ENCODE assay signal across 18 mouse cellular contexts in genomic region chr4:139905093-139905783, GRCm38 (mm10).
DNase-seq lines count a peak whose midpoint lies in the region; ATAC-seq and TF ChIP-seq lines count a peak whose summit lies in the region.
"Had no signal": no experiment of that assay in that cellular context is flagged by ENCODE, and none has a peak within 500 bp of the region (broad histone marks: within the 10 kb centered on the region; RNA-seq: fewer than 3 reads in every experiment).

No protein-coding gene starts in this region.

- no peak overlapping the region for H3K4me3 ChIP-seq in forebrain, embryonic 14.5 days (ENCODE audit: low read depth, low read length)
- H3K4me3 ChIP-seq in midbrain, embryonic 11.5 days (ENCODE audit: low read depth, low read length): no peak overlapping the region
- H3K4me3 ChIP-seq in neural tube, embryonic 13.5 days: no peak overlapping the region
- no peak overlapping the region for H3K4me3 ChIP-seq in intestine, postnatal 0 days (ENCODE audit: low read depth, low read length)
- H3K4me3 ChIP-seq: limb, embryonic 15.5 days had no signal

- H3K9ac ChIP-seq in forebrain, embryonic 14.5 days (ENCODE audit: low read length): no peak overlapping the region
- no peak overlapping the region for H3K9ac ChIP-seq in midbrain, embryonic 11.5 days (ENCODE audit: low read length)
- H3K9ac ChIP-seq in neural tube, embryonic 13.5 days: no peak overlapping the region
- H3K9ac ChIP-seq in intestine, postnatal 0 days (ENCODE audit: low read depth, low read length): no peak overlapping the region
- H3K9ac ChIP-seq: limb, embryonic 15.5 days had no signal

- TF ChIP-seq CTCF in intestine, postnatal 0 days (IDR thresholded peaks at IDR 0.05; ENCODE audit: low read depth): no peak

- H3K36me3 ChIP-seq in forebrain, embryonic 14.5 days (ENCODE audit: control insufficient read depth, insufficient read depth, low read length): no peaks in the 10 kb centered on the region
- H3K36me3 ChIP-seq in midbrain, embryonic 11.5 days (ENCODE audit: control insufficient read depth, insufficient read depth, low read length): no peaks in the 10 kb centered on the region
- no peaks in the 10 kb centered on the region for H3K36me3 ChIP-seq in neural tube, embryonic 13.5 days
- H3K36me3 ChIP-seq in intestine, postnatal 0 days (ENCODE audit: control insufficient read depth, insufficient read depth): no peaks in the 10 kb centered on the region
- H3K36me3 ChIP-seq: limb, embryonic 15.5 days had no signal

- no peaks in the 10 kb centered on the region for H3K27me3 ChIP-seq in forebrain, embryonic 14.5 days (replicated peaks; ENCODE audit: control insufficient read depth, insufficient read depth, low read length)
- no peaks in the 10 kb centered on the region for H3K27me3 ChIP-seq in midbrain, embryonic 11.5 days (ENCODE audit: control insufficient read depth, insufficient read depth, low read length)
- no peaks in the 10 kb centered on the region for H3K27me3 ChIP-seq in neural tube, embryonic 13.5 days
- H3K27me3 ChIP-seq in intestine, postnatal 0 days (replicated peaks; ENCODE audit: control insufficient read depth, insufficient read depth, low read length): no peaks in the 10 kb centered on the region
- H3K27me3 ChIP-seq: limb, embryonic 15.5 days had no signal

- ATAC-seq in forebrain, embryonic 14.5 days: no peak
- peak; percentile 44 for ATAC-seq in midbrain, embryonic 11.5 days (ENCODE audit: low FRiP score)
- no peak for ATAC-seq in neural tube, embryonic 13.5 days (ENCODE audit: low read depth)
- ATAC-seq in intestine, postnatal 0 days: no peak

- WGBS in forebrain, embryonic 14.5 days: 27% methylated on average over 17 of the region's 17 CpGs
- 51% methylated on average over 17 of the region's 17 CpGs for WGBS in midbrain, embryonic 11.5 days
- WGBS in neural tube, embryonic 13.5 days: 29% methylated on average over 17 of the region's 17 CpGs
- 37% methylated on average over 17 of the region's 17 CpGs for WGBS in intestine, postnatal 0 days

- H3K9me3 ChIP-seq in forebrain, embryonic 14.5 days (replicated peaks; ENCODE audit: control insufficient read depth, low read length): no peaks in the 10 kb centered on the region
- H3K9me3 ChIP-seq in midbrain, embryonic 11.5 days (ENCODE audit: control insufficient read depth, low read length): no peaks in the 10 kb centered on the region
- no peaks in the 10 kb centered on the region for H3K9me3 ChIP-seq in neural tube, embryonic 13.5 days
- no peaks in the 10 kb centered on the region for H3K9me3 ChIP-seq in intestine, postnatal 0 days (ENCODE audit: control insufficient read depth)
- H3K9me3 ChIP-seq: limb, embryonic 15.5 days had no signal

- no peaks in the 10 kb centered on the region for H3K4me1 ChIP-seq in forebrain, embryonic 14.5 days (ENCODE audit: control insufficient read depth, insufficient read depth, low read length)
- H3K4me1 ChIP-seq in midbrain, embryonic 11.5 days (ENCODE audit: control insufficient read depth, insufficient read depth, low read length): 0 out of 2 replicates have a peak, but pooled peaks cover 2% of the 10 kb centered on the region
- peaks cover 14% of the 10 kb centered on the region for H3K4me1 ChIP-seq in neural tube, embryonic 13.5 days (replicated peaks)
- H3K4me1 ChIP-seq in intestine, postnatal 0 days (replicated peaks; ENCODE audit: control insufficient read depth, insufficient read depth, low read length): no peaks in the 10 kb centered on the region
- H3K4me1 ChIP-seq: limb, embryonic 15.5 days had no signal

- 0 out of 2 replicates have a peak overlapping the region, but pooled peaks have one; percentile 21 for H3K27ac ChIP-seq in forebrain, embryonic 14.5 days (ENCODE audit: low read depth, low read length)
- H3K27ac ChIP-seq in midbrain, embryonic 11.5 days (ENCODE audit: low read depth, low read length): peak overlapping the region; percentile 41
- H3K27ac ChIP-seq in neural tube, embryonic 13.5 days (replicated peaks): peak overlapping the region; percentile 75
- no peak overlapping the region for H3K27ac ChIP-seq in intestine, postnatal 0 days (ENCODE audit: low read depth, low read length)
- H3K27ac ChIP-seq: limb, embryonic 15.5 days had no signal

- peak; percentile 30 for DNase-seq in embryo, embryonic 10.5 days (ENCODE audit: low spot score)
- no peak for DNase-seq in embryo, embryonic 10 days (ENCODE audit: low spot score)
- peak; percentile 31 for DNase-seq in forebrain, embryonic 14.5 days (ENCODE audit: low spot score)
- DNase-seq in midbrain, embryonic 11.5 days (ENCODE audit: low spot score, missing footprints): peak; percentile 79
- no peak for DNase-seq in adrenal gland, adult 2 months
- DNase-seq in thymus, postnatal 25 days: no peak
- DNase-seq: adrenal gland, postnatal 36 days; cerebellum, postnatal 14 days; gastrocnemius, postnatal 25 days; heart, postnatal 14 days; kidney, adult 11 months; kidney, postnatal 25 days; lung, adult 18-20 months; lung, postnatal 36 days; thymus, adult 2 months had no signal

- H3K4me2 ChIP-seq in forebrain, embryonic 14.5 days (ENCODE audit: low read length): no peak overlapping the region
- H3K4me2 ChIP-seq in midbrain, embryonic 11.5 days: no peak overlapping the region
- no peak overlapping the region for H3K4me2 ChIP-seq in neural tube, embryonic 13.5 days
- H3K4me2 ChIP-seq in intestine, postnatal 0 days (replicated peaks; ENCODE audit: low read depth): no peak overlapping the region
- H3K4me2 ChIP-seq: limb, embryonic 15.5 days had no signal

Comparison
In these comparisons a context has a peak if more than half of its experiments do, and no peak if none do; other contexts are left out.
1. DNase-seq: peak in embryo, embryonic 10.5 days (single experiment), forebrain, embryonic 14.5 days (single experiment) and midbrain, embryonic 11.5 days (single experiment); none in embryo, embryonic 10 days (single experiment), adrenal gland, adult 2 months (single experiment) and thymus, postnatal 25 days (single experiment).